Mouse (Mus musculus) mouse embryonic stem cell (cell line): Measurements from ENCODE around the gene Jsrp1.

Experiments used
- in situ Hi-C, 2 experiments: fragments of 300-500 bp; cut with MboI; formaldehyde crosslinking; loops; 1 replicate in 1 of 2; 3 replicates in 1 of 2; pipeline ENCODE4 v1.14.3; 2019 to 2020; ENCODE audit warnings: low sequenced_read_pairs in 2 of 2, low pct_unique_long_range_greater_than_20kb in 1 of 2, mixed read lengths in 1 of 2; ENCODE audit not compliant: unreplicated experiment in 1 of 2

Gene Jsrp1

GRCm38 (mm10) chr10:80799070-80799566 lies 14.2 kb downstream of the Jsrp1 start:
- in situ Hi-C loops, result no loop called here

- in situ Hi-C loops, result no loop called here
Measured at GRCm38 (mm10) chr10:80798150-80799006, 14.9 kb downstream of the Jsrp1 start, which contains the start of the genes Sf3a2 and Plekhj1. Gene Sf3a2 (plus strand): TSS chr10:80798198. Gene Plekhj1 (minus strand): TSS chr10:80798626.

GRCm38 (mm10) chr10:80797186-80798149 lies 15.8 kb downstream of the Jsrp1 start:
- in situ Hi-C loops, result no loop called here

- in situ Hi-C loops, result no loop called here
Measured at GRCm38 (mm10) chr10:80796307-80796848, 16.9 kb downstream of the Jsrp1 start.

- in situ Hi-C loops, result no loop called here
Measured at GRCm38 (mm10) chr10:80794750-80795149, 18.5 kb downstream of the Jsrp1 start.

GRCm38 (mm10) chr10:80793803-80794202 lies 19.5 kb downstream of the Jsrp1 start:
- in situ Hi-C loops, result no loop called here

GRCm38 (mm10) chr10:80793033-80793784 lies 20.1 kb downstream of the Jsrp1 start:
- in situ Hi-C loops, result no loop called here

GRCm38 (mm10) chr10:80792175-80793032 lies 20.9 kb downstream of the Jsrp1 start:
- in situ Hi-C loops, result no loop called here

GRCm38 (mm10) chr10:80791476-80792174 lies 21.7 kb downstream of the Jsrp1 start:
- in situ Hi-C loops, result no loop called here

GRCm38 (mm10) chr10:80790761-80791404 lies 22.4 kb downstream of the Jsrp1 start:
- in situ Hi-C loops, result no loop called here

GRCm38 (mm10) chr10:80787517-80787916 lies 25.8 kb downstream of the Jsrp1 start:
- in situ Hi-C loops, result loop anchor here in 1 of 2 experiments (10.0 kb wide), 1 partner anchor 63 kb away; no protein-coding TSS in a partner anchor

GRCm38 (mm10) chr10:80785963-80786362 lies 27.3 kb downstream of the Jsrp1 start:
- in situ Hi-C loops, result loop anchor here in 1 of 2 experiments (10.0 kb wide), 1 partner anchor 61 kb away; no protein-coding TSS in a partner anchor

GRCm38 (mm10) chr10:80784871-80785270 lies 28.4 kb downstream of the Jsrp1 start:
- in situ Hi-C loops, result loop anchor here in 1 of 2 experiments (10.0 kb wide), 1 partner anchor 60 kb away; no protein-coding TSS in a partner anchor

- in situ Hi-C loops, result loop anchor here in 1 of 2 experiments (10.0 kb wide), 1 partner anchor 60 kb away; no protein-coding TSS in a partner anchor
Measured at GRCm38 (mm10) chr10:80784302-80784701, 29.0 kb downstream of the Jsrp1 start.

GRCm38 (mm10) chr10:80779565-80779964 lies 33.7 kb downstream of the Jsrp1 start:
- in situ Hi-C loops, result loop anchor here in 1 of 2 experiments (5.0 kb wide), 1 partner anchor 67 kb away; no protein-coding TSS in a partner anchor

- in situ Hi-C loops, result loop anchor here in 1 of 2 experiments (5.0 kb wide), 1 partner anchor 65 kb away; no protein-coding TSS in a partner anchor
Measured at GRCm38 (mm10) chr10:80777123-80777522, 36.2 kb downstream of the Jsrp1 start.
